Mouse (Mus musculus) urinary bladder, postnatal 14 days (tissue): ENCODE data around the gene Akap9.
"Not testable (repeated sequence)": the region's sequence is repeated elsewhere in the genome, so short reads cannot be mapped to it uniquely, and the experiment has no call there.

Experiments used
- DNase-seq: peaks from one replicate; pipeline ENCODE4 v3.0.0; 2021; ENCODE audit warnings: low spot score

The Akap9 gene

GRCm38 (mm10) chr5:3927801-3928689 lies at the start of gene Akap9:
TSS of gene Akap9 (plus strand) at chr5:3928054.
- peak; percentile 64 for DNase-seq

GRCm38 (mm10) chr5:3886862-3887261 lies 41.0 kb upstream of the Akap9 start:
- not testable (repeated sequence) for DNase-seq

- no peak for DNase-seq
Measured at GRCm38 (mm10) chr5:3889201-3889600, 38.7 kb upstream of the Akap9 start.

GRCm38 (mm10) chr5:3893459-3894293 lies 34.2 kb upstream of the Akap9 start, which contains the start of gene Mterf1a:
TSS of gene Mterf1a (minus strand) at chr5:3893933.
- DNase-seq: peak; percentile 7

- DNase-seq: not testable (repeated sequence)
Measured at GRCm38 (mm10) chr5:3894294-3894619, 33.6 kb upstream of the Akap9 start.

GRCm38 (mm10) chr5:3905471-3905870 lies 22.4 kb upstream of the Akap9 start:
- no peak for DNase-seq

- DNase-seq: no peak
Measured at GRCm38 (mm10) chr5:3922350-3922749, 5.5 kb upstream of the Akap9 start.

GRCm38 (mm10) chr5:3926666-3927065 lies 1.2 kb upstream of the Akap9 start:
- no peak for DNase-seq

GRCm38 (mm10) chr5:3928690-3929046 lies 814 bp downstream of the Akap9 start:
- peak; percentile 18 for DNase-seq

GRCm38 (mm10) chr5:3930760-3931159 lies 2.9 kb downstream of the Akap9 start:
- no peak for DNase-seq

- DNase-seq: no peak
Measured at GRCm38 (mm10) chr5:3931636-3932035, 3.8 kb downstream of the Akap9 start.

- DNase-seq: no peak
Measured at GRCm38 (mm10) chr5:3933551-3933950, 5.7 kb downstream of the Akap9 start.

GRCm38 (mm10) chr5:3935266-3935665 lies 7.4 kb downstream of the Akap9 start:
- no peak for DNase-seq

- DNase-seq: no peak
Measured at GRCm38 (mm10) chr5:3935778-3936554, 8.1 kb downstream of the Akap9 start.

- peak; percentile 19 for DNase-seq
Measured at GRCm38 (mm10) chr5:3938905-3939304, 11.1 kb downstream of the Akap9 start.

- no peak for DNase-seq
Measured at GRCm38 (mm10) chr5:3939335-3939734, 11.5 kb downstream of the Akap9 start.

GRCm38 (mm10) chr5:3941240-3941639 lies 13.4 kb downstream of the Akap9 start:
- no peak for DNase-seq

GRCm38 (mm10) chr5:3943169-3943568 lies 15.3 kb downstream of the Akap9 start:
- DNase-seq: not testable (repeated sequence)

- DNase-seq: no peak
Measured at GRCm38 (mm10) chr5:3952498-3952897, 24.6 kb downstream of the Akap9 start.

GRCm38 (mm10) chr5:3954541-3954940 lies 26.7 kb downstream of the Akap9 start:
- DNase-seq: no peak

GRCm38 (mm10) chr5:3961286-3961685 lies 33.4 kb downstream of the Akap9 start:
- DNase-seq: no peak

GRCm38 (mm10) chr5:3968415-3968814 lies 40.6 kb downstream of the Akap9 start:
- DNase-seq: no peak
